Mouse (Mus musculus) G1E (cell line): ENCODE measurements around the gene Afap1l2.

Experiments
- CTCF ChIP-seq: IDR thresholded peaks from 2 replicates; pipeline ENCODE4 v1.5.1; 2012; ENCODE audit warnings: low read depth, low read length, inconsistent platforms, mixed read lengths
- POLR2AphosphoS5 ChIP-seq: IDR thresholded peaks from 2 replicates; pipeline ENCODE4 v1.6.1; 2012; ENCODE audit warnings: low read depth, low read length, inconsistent platforms; ENCODE audit not compliant: insufficient replicate concordance

GRCm38 (mm10) chr19:56963876-56964275 lies 44.2 kb downstream of the Afap1l2 start:
- TF ChIP-seq CTCF (no peak), POLR2AphosphoS5 (no peak)
